Mouse (Mus musculus): Measurements from ENCODE around the gene Ctf1. TPM values are rescaled to one million over a fixed set of nuclear protein-coding genes. Genes with fewer than 3 reads are reported as not detected.

Gene Ctf1
- 9.0 and 10.7 TPM in 2 replicates for total RNA-seq (2014; rRNA removed)
- 3.8 and 4.0 TPM in 2 replicates for polyA plus RNA-seq (2015; fragmentation: Nextera tagmentation; extraction: Ambion mirVana)

- 2% methylated on average over 28 of the region's 28 CpGs for WGBS
- Histone ChIP-seq H3K4me3 (ENCODE audit: low read length) (peak within 1 kb of the TSS; percentile 24), H3K27me3 (ENCODE audit: insufficient read depth, low read length) (no peaks in the 10 kb centered on the region), H3K9ac (replicated peaks; ENCODE audit: low read length) (no peak within 1 kb of the TSS), H3K9me3 (ENCODE audit: low read length) (no peaks in the 10 kb centered on the region), H3K4me1 (ENCODE audit: insufficient read depth, low read length) (peaks cover 10% of the 10 kb centered on the region), H3K36me3 (ENCODE audit: insufficient read depth, low read length) (no peaks in the 10 kb centered on the region), H3K27ac (peak within 1 kb of the TSS; percentile 68; the same call in 1 of the 2 replicates), H3K4me2 (ENCODE audit: low read depth, low read length) (peak within 1 kb of the TSS; percentile 57)
- DNase-seq (ENCODE audit: low spot score) (peak; percentile 90), ATAC-seq (peak; percentile 63; the same call in 1 of the 2 replicates)
- no peak for TF ChIP-seq CTCF (IDR thresholded peaks at IDR 0.05; ENCODE audit: low read depth)
These were observed at the start of gene Ctf1 for GRCm38 (mm10) chr7:127712461-127713385. Gene Ctf1, plus strand, starts transcription at chr7:127712736.

- 81% methylated on average over 6 of the region's 6 CpGs for WGBS
- TF ChIP-seq CTCF (IDR thresholded peaks at IDR 0.05; ENCODE audit: low read depth): no peak
- H3K9ac ChIP-seq (replicated peaks; ENCODE audit: low read length): no peak overlapping the region
- H3K4me1 ChIP-seq (ENCODE audit: insufficient read depth, low read length): no peaks in the 10 kb centered on the region
- H3K36me3 ChIP-seq (ENCODE audit: insufficient read depth, low read length): peaks cover 17% of the 10 kb centered on the region
- no peaks in the 10 kb centered on the region for H3K9me3 ChIP-seq (ENCODE audit: low read length)
- no peak overlapping the region for H3K4me3 ChIP-seq (ENCODE audit: low read length)
- H3K4me2 ChIP-seq (ENCODE audit: low read depth, low read length): no peak overlapping the region
- no peak overlapping the region for H3K27ac ChIP-seq
- no peaks in the 10 kb centered on the region for H3K27me3 ChIP-seq (ENCODE audit: insufficient read depth, low read length)
- no peak for DNase-seq (ENCODE audit: low spot score)
- no peak for ATAC-seq
These were observed 49.6 kb upstream of the Ctf1 start for GRCm38 (mm10) chr7:127662926-127663325.

GRCm38 (mm10) chr7:127666066-127666654, 46.4 kb upstream of the Ctf1 start:
- H3K27me3 ChIP-seq (ENCODE audit: insufficient read depth, low read length): no peaks in the 10 kb centered on the region
- ATAC-seq (no peak), DNase-seq (ENCODE audit: low spot score) (no peak)
- H3K9me3 ChIP-seq (ENCODE audit: low read length): no peaks in the 10 kb centered on the region
- no peaks in the 10 kb centered on the region for H3K4me1 ChIP-seq (ENCODE audit: insufficient read depth, low read length)
- H3K9ac ChIP-seq (replicated peaks; ENCODE audit: low read length): no peak overlapping the region
- no peak overlapping the region for H3K4me3 ChIP-seq (ENCODE audit: low read length)
- 92% methylated on average over 6 of the region's 6 CpGs for WGBS
- no peak overlapping the region for H3K27ac ChIP-seq
- H3K36me3 ChIP-seq (ENCODE audit: insufficient read depth, low read length): peaks cover 17% of the 10 kb centered on the region
- H3K4me2 ChIP-seq (ENCODE audit: low read depth, low read length): no peak overlapping the region
- no peak for TF ChIP-seq CTCF (IDR thresholded peaks at IDR 0.05; ENCODE audit: low read depth)

- Histone ChIP-seq H3K9ac (replicated peaks; ENCODE audit: low read length) (no peak overlapping the region), H3K4me2 (ENCODE audit: low read depth, low read length) (no peak overlapping the region), H3K9me3 (ENCODE audit: low read length) (no peaks in the 10 kb centered on the region), H3K4me1 (ENCODE audit: insufficient read depth, low read length) (no peaks in the 10 kb centered on the region), H3K4me3 (ENCODE audit: low read length) (no peak overlapping the region), H3K36me3 (ENCODE audit: insufficient read depth, low read length) (peaks cover 16% of the 10 kb centered on the region), H3K27ac (no peak overlapping the region), H3K27me3 (ENCODE audit: insufficient read depth, low read length) (no peaks in the 10 kb centered on the region)
- TF ChIP-seq CTCF (IDR thresholded peaks at IDR 0.05; ENCODE audit: low read depth): no peak
- ATAC-seq (no peak), DNase-seq (ENCODE audit: low spot score) (no peak)
- 88% methylated on average over 13 of the region's 13 CpGs for WGBS
These were observed 45.9 kb upstream of the Ctf1 start for GRCm38 (mm10) chr7:127666679-127667078.

- ATAC-seq (no peak), DNase-seq (ENCODE audit: low spot score) (no peak)
- H3K9me3 ChIP-seq (ENCODE audit: low read length): no peaks in the 10 kb centered on the region
- no peak overlapping the region for H3K9ac ChIP-seq (replicated peaks; ENCODE audit: low read length)
- H3K4me3 ChIP-seq (ENCODE audit: low read length): no peak overlapping the region
- no peak overlapping the region for H3K4me2 ChIP-seq (ENCODE audit: low read depth, low read length)
- H3K36me3 ChIP-seq (ENCODE audit: insufficient read depth, low read length): peaks cover 11% of the 10 kb centered on the region
- no peaks in the 10 kb centered on the region for H3K27me3 ChIP-seq (ENCODE audit: insufficient read depth, low read length)
- H3K27ac ChIP-seq: no peak overlapping the region
- no peak for TF ChIP-seq CTCF (IDR thresholded peaks at IDR 0.05; ENCODE audit: low read depth)
- 78% methylated on average over 8 of the region's 8 CpGs for WGBS
- no peaks in the 10 kb centered on the region for H3K4me1 ChIP-seq (ENCODE audit: insufficient read depth, low read length)
These were observed 45.4 kb upstream of the Ctf1 start for GRCm38 (mm10) chr7:127667171-127667570.

- DNase-seq (ENCODE audit: low spot score): no peak
- H3K9ac ChIP-seq (replicated peaks; ENCODE audit: low read length): no peak overlapping the region
- H3K4me3 ChIP-seq (ENCODE audit: low read length): no peak overlapping the region
- H3K27me3 ChIP-seq (ENCODE audit: insufficient read depth, low read length): no peaks in the 10 kb centered on the region
- no peaks in the 10 kb centered on the region for H3K36me3 ChIP-seq (ENCODE audit: insufficient read depth, low read length)
- 83% methylated on average over 11 of the region's 11 CpGs for WGBS
- no peak for TF ChIP-seq CTCF (IDR thresholded peaks at IDR 0.05; ENCODE audit: low read depth)
- no peak overlapping the region for H3K4me2 ChIP-seq (ENCODE audit: low read depth, low read length)
- H3K9me3 ChIP-seq (ENCODE audit: low read length): no peaks in the 10 kb centered on the region
- no peaks in the 10 kb centered on the region for H3K4me1 ChIP-seq (ENCODE audit: insufficient read depth, low read length)
- no peak overlapping the region for H3K27ac ChIP-seq
- no peak for ATAC-seq
These were observed 40.4 kb upstream of the Ctf1 start for GRCm38 (mm10) chr7:127671880-127672774.
